Mouse (Mus musculus) midbrain, embryonic 15.5 days (tissue): ENCODE results near the gene Pop4. TPM values are rescaled to one million over a fixed set of nuclear protein-coding genes. Genes with fewer than 3 reads are reported as not detected.

Source experiments
- ATAC-seq: fragments of 200-750 bp; cut with Nextera tagmentation; replicated peaks from 2 replicates; pipeline ENCODE4 v1.8.0; 2017; ENCODE audit warnings: moderate TSS enrichment
- H3K27ac ChIP-seq: fragments of 300-500 bp; sonication (generic); 2 replicates; pipeline ENCODE4 v1.5.1; 2015; ENCODE audit warnings: mild to moderate bottlenecking, inconsistent platforms
- H3K27me3 ChIP-seq: fragments of 300-500 bp; sonication (generic); replicated peaks from 2 replicates; pipeline ENCODE4 v1.6.1; 2015; ENCODE audit warnings: inconsistent platforms
- H3K36me3 ChIP-seq: fragments of 300-500 bp; sonication (generic); replicated peaks from 2 replicates; pipeline ENCODE4 v1.6.1; 2015; ENCODE audit warnings: inconsistent platforms
- H3K4me1 ChIP-seq: fragments of 300-500 bp; sonication (generic); 2 replicates; pipeline ENCODE4 v1.6.1; 2015; ENCODE audit warnings: inconsistent platforms
- H3K4me2 ChIP-seq: fragments of 300-500 bp; sonication (generic); 2 replicates; pipeline ENCODE4 v1.6.1; 2015; ENCODE audit warnings: inconsistent platforms, mild to moderate bottlenecking, moderate library complexity
- H3K4me3 ChIP-seq: fragments of 300-500 bp; sonication (generic); 2 replicates; pipeline ENCODE4 v1.5.1; 2015; ENCODE audit warnings: mild to moderate bottlenecking, inconsistent platforms
- H3K9ac ChIP-seq: fragments of 300-500 bp; sonication (generic); 2 replicates; pipeline ENCODE4 v1.6.1; 2015; ENCODE audit warnings: mild to moderate bottlenecking, inconsistent platforms
- H3K9me3 ChIP-seq: fragments of 300-500 bp; sonication (generic); 2 replicates; pipeline ENCODE4 v1.6.1; 2016; ENCODE audit warnings: inconsistent platforms
- WGBS: fragments of 180-500 bp; shearing (Covaris S2); methylation state at CpG from one replicate; pipeline ENCODE4 v1.1.7; 2015; ENCODE audit warnings: mixed read lengths; 5-methylcytosine and 5-hydroxymethylcytosine counted together
- polyA plus RNA-seq: library from polyadenylated mRNA; unstranded; fragments of >200 nt; fragmentation: Nextera tagmentation; extraction: Ambion mirVana; gene quantifications from 2 replicates; pipeline ENCODE4 v1.2.1, GENCODE M21; 2015

Gene Pop4
- polyA plus RNA-seq, 1 experiment from 2014 or later: 77.4 TPM

DNA sequence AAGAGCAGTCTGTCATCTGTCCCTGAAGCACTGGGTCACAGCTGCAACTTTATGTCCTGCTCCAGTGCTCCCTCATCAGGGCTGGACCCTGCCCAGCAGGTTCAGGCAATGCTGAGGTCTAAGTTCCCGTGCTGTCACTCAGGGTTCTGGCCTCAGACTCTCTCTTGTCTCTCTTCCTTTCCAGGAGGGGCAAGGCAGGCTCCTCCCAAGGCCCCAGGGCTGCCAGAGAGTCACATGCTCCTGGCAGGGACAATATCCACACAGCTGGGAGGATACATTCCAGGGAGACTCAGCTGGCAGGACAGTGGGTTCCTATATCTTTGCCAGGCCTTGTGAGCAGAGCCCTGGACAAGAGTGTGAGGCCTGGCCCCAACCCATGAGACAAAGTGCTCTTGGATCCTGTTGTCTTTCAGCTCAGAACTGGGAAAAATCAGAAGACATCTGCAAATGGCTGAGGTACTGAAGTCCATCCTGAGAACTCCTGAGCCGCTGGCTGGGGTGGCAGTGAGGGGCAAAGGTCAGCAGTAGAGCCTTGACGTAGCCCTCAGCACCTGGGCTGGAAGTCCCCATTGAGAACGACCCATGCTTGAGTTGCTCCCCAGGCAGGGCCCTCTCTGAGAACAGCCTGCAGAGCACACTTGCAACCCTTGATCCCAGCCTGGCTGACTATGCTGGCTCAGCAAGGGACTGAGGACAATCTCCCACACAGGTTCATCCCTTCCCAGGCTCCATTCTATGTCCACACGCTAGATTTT lies 53.6 kb downstream of the Pop4 start:
- no peak for ATAC-seq

DNA sequence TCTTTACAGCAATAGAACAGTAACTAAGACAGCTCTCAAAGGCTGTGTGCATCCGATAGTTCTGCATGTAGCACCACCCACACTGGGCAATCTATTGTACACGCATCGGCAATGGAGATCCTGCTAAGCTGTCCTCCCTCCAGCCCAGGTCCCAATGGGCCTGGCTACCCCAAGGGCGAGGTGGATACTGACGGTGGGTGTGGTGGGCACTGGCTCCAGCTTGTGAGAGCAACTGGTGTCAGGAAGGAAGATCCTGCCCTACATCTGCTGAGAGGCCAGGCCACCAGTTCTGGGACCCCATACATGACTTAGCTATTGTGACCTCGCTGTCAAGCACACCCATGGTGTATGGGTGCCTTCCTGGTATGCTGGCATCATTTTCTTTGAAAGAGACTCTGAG lies 55.5 kb downstream of the Pop4 start:
- Histone ChIP-seq H3K36me3 (no peaks in the 10 kb centered on the region), H3K27me3 (no peaks in the 10 kb centered on the region), H3K27ac (no peak overlapping the region), H3K4me2 (no peak overlapping the region), H3K9ac (no peak overlapping the region), H3K4me3 (no peak overlapping the region), H3K4me1 (no peaks in the 10 kb centered on the region), H3K9me3 (no peaks in the 10 kb centered on the region)
- WGBS: 87% methylated on average over 6 of the region's 6 CpGs
- no peak for ATAC-seq

More for the DNA sequence above, 53.6 kb downstream of the Pop4 start:
- Histone ChIP-seq H3K4me2 (no peak overlapping the region), H3K9me3 (no peaks in the 10 kb centered on the region), H3K9ac (no peak overlapping the region), H3K4me3 (no peak overlapping the region), H3K27ac (no peak overlapping the region), H3K36me3 (no peaks in the 10 kb centered on the region), H3K4me1 (no peaks in the 10 kb centered on the region), H3K27me3 (no peaks in the 10 kb centered on the region)
- WGBS: 64% methylated on average over 5 of the region's 5 CpGs

DNA sequence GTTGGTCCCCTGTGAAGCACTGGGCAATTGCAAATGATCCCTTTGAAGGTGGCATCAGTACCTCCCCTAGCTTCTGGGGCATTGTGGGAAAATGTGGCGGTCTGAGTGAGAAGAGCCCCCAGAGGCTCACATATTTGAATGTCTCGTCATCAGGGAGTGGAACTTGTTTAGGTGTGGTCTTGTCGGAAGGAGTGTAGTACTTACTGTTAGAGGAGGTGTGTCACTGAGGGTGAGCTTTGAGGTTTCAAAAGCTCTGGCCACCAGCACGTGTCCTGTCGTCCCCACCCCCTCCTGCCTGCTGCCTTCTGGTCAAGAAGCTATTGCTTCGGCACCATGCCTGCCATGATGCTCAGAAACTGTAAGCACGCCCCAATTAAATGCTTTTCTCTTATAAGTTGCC lies 55.9 kb downstream of the Pop4 start:
- Histone ChIP-seq H3K27me3 (no peaks in the 10 kb centered on the region), H3K4me2 (no peak overlapping the region), H3K4me3 (no peak overlapping the region), H3K27ac (no peak overlapping the region), H3K4me1 (no peaks in the 10 kb centered on the region), H3K9ac (no peak overlapping the region), H3K36me3 (no peaks in the 10 kb centered on the region), H3K9me3 (no peaks in the 10 kb centered on the region)
- 79% methylated on average over 7 of the region's 7 CpGs for WGBS
- ATAC-seq: no peak

- no peak for ATAC-seq
- Histone ChIP-seq H3K4me1 (no peaks in the 10 kb centered on the region), H3K36me3 (no peaks in the 10 kb centered on the region), H3K27ac (no peak overlapping the region), H3K9me3 (no peaks in the 10 kb centered on the region), H3K4me2 (no peak overlapping the region), H3K9ac (no peak overlapping the region), H3K4me3 (no peak overlapping the region), H3K27me3 (no peaks in the 10 kb centered on the region)
- WGBS: 66% methylated on average over 5 of the region's 5 CpGs
Observed at GRCm38 (mm10) chr7:38214473-38215214, 56.6 kb downstream of the Pop4 start.

- Histone ChIP-seq H3K4me2 (no peak overlapping the region), H3K36me3 (no peaks in the 10 kb centered on the region), H3K9me3 (no peaks in the 10 kb centered on the region), H3K4me1 (no peaks in the 10 kb centered on the region), H3K9ac (no peak overlapping the region), H3K27me3 (no peaks in the 10 kb centered on the region), H3K27ac (no peak overlapping the region), H3K4me3 (no peak overlapping the region)
- WGBS: 55% methylated on average over 3 of the region's 3 CpGs
- no peak for ATAC-seq
Observed at GRCm38 (mm10) chr7:38212651-38213062, 58.6 kb downstream of the Pop4 start.

Other genes starting within 250 kb of the Pop4 start
- gene Uri1, start 247.9 kb downstream of the Pop4 start, polyA plus RNA-seq: 34.3 and 35.1 TPM in 2 replicates
- gene Ccne1, start 163.9 kb downstream of the Pop4 start, polyA plus RNA-seq: 11.6 and 13.2 TPM in 2 replicates
- gene 1600014C10Rik, start 88.2 kb downstream of the Pop4 start, polyA plus RNA-seq: 29.5 and 31.9 TPM in 2 replicates
- 0.48 and 0.72 TPM in 2 replicates for gene Plekhf1, start 43.4 kb downstream of the Pop4 start, polyA plus RNA-seq